Mouse (Mus musculus) monocyte, adult 2 months (primary cell): Measurements from ENCODE around the gene Upk3a.
A peak's percentile ranks its signal among the peaks of the same experiment; 100 is the strongest.
"Not testable (repeated sequence)": the region's sequence is repeated elsewhere in the genome, so short reads cannot be mapped to it uniquely, and the experiment has no call there.

Source experiments
- DNase-seq, 2 experiments: peaks; one replicate each; pipeline ENCODE4 v3.0.0; 2022; ENCODE audit warnings: low spot score in 2 of 2, low read depth in 1 of 2

Upk3a gene

DNA sequence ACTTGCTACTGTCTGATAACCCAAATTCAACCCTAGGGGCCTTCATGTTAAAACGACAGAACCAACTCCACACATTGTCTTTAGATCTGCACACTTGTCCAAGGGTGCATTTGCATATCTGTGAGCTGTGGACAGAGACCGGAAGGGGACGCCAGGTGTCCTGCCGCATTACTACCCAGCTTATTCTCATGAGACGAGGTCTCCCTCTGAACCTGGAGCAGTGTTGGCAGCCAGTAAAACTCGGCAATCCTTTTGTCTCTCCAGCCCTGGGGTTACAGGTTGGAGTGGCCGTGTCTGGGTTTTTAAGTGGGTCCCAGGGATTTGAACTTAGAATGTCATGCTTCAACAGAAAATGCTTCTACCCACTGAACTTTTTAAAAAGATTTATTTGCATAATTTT lies 17.0 kb upstream of the Upk3a start:
- no peak for DNase-seq

DNA sequence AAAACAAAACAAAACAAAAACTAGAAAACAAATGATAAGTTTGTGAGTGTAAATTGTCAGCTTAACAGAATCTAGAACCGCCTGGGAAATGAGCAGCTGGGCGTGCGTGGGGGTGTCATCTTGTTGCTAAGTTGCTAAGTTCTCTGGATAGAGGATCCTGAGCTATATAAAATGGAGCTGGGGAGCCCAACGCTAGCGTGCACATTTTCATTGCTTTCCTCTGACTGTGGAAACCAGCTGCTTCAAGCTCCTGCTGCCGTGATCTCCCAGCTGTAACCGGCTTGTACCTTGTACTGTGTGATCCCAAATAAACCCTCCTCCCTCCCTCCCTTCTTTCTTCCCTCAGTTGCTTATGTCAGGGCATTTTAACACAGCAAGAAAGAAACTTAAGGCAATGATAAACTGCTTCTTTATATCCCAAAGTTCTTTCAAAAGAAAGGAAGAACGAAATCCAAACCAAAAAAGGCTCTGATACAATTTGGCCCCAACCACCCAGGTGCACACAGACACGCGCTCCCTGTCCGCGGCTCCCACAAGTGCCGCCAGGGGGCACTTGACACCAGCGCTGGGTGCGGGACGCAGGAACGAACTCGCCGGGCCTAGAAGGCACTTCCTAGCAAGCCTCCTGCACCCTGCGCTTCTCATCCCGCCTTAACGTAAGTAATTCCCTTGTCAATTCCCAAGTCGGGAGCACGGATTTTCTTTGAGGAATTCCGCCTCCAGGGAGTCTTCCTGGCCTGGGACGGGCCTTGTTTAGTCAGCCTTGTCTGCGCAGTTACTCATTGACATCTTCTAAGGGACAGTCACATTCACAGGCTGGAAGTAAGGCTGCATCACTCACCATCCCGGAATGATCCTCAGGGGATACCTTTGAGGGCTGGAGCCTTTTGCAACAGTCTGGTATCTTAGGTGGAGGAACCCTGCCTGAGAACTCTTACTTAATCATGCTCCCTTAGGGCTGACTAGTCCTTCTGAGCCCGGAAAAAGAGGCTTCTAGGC lies 15.7 kb upstream of the Upk3a start:
- DNase-seq = peak in 1 of 2 experiments; percentile 55

DNA sequence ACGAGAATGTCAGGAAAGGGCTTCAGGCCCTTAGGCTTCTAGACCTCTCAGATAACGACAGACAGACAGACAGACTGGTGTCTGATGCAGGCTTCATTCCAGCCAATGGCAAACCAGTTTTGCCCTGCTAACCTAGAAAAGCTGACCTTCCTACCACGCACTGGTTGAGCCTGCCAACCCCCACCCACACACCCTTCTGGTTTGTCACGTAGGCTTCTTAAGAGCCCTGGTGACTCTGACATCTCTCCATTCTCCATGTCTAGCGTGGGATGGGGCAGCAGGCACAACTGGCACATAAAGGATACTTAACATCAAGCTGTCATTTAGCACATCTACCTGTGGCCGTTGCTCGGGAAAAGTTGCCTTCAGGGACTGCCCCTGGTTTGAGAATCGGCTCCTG lies 7.3 kb upstream of the Upk3a start:
- no peak for DNase-seq

DNA sequence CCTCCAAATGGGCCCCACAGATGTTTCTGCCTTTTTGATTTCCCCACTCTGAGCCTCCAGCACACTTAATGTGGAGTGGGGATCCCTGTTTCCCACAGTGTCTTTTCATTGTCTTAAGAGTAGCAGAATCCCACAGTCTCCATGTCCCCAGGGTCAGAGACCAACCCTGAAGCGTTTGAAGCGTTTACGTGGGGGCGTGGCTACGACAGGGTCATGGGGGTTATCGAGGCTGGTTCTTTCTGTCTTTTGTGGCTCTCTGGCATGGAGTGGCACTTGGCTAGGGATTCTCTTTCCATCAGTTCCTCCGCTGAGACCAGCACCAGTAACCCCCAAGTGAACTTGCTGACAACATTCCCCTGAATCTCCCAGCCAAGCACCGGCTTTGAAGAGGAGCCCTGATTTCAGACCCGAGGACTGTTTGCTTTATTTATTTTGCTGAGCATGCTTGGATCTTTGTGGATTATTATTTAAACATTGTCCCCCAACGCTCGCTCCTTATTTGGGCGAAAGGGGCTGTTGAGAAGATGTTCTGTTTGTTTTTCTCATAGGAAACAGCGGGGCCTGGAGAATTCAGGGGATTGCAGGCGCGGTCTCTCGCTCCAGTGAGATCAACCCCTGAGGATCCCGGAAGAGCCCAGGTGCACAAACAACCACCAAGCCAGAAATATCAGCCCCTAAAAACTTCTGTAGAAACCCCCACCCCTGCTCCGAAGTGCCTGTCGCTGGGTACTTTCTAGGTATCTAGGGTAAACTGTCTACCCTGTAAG lies 4.9 kb upstream of the Upk3a start:
- no peak for DNase-seq

DNA sequence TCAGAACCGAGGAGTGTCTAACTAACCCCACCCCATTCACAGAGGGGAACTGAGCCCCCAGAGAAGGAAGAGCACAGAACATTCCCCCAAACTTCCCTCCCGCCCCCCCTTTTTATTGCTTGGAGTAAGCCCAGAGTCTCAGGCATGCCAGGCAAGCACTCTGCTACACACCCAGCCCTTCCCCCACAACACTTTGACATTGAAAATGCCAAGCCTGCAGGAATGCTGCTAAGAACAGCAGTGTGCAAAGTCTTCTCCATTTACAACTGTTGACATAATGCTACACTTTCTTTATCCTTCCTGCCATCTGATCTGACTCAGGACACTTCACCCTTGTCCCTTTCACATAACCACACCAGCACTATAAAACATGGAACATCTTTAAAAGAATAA lies 4.3 kb upstream of the Upk3a start:
- DNase-seq = no peak

DNA sequence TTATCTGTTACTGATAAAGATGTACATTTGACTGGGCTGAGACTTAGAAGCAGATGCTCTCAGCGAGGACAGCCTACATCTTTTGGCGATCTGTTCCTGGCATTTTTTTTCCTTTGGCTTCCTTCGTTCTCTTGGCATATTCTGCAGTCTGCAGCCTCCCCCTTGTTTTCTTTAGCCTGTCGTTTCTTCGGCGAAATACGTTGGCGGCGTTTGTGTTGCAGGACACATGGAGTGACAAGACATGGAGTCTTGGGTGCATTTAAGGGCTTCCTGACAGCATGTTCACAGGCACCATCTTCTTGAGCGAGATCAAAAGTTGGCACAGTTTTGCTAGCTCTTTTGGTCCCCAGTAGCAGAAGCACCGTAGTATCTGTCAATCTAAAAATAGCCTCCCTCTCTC lies 1.2 kb upstream of the Upk3a start:
- DNase-seq = no peak

DNA sequence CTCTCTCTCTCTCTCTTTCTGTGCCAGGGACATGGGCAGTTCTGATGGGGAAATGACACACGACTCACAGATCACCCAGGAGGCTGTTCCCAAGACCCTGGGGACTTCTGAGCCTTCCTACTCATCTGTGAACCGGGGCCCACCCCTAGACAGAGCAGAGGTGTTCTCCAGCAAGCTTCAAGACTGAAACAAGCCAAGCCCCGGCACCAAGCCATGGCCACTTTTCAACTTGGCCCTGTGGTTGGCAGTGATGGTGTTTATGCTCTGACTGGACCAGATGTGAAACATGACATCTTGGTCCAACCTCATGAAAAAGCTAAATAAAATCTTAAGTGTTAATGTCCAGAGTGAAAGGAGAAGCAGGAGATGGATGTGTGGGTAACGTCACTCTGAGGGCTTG lies 5.3 kb downstream of the Upk3a start:
- no peak for DNase-seq

DNA sequence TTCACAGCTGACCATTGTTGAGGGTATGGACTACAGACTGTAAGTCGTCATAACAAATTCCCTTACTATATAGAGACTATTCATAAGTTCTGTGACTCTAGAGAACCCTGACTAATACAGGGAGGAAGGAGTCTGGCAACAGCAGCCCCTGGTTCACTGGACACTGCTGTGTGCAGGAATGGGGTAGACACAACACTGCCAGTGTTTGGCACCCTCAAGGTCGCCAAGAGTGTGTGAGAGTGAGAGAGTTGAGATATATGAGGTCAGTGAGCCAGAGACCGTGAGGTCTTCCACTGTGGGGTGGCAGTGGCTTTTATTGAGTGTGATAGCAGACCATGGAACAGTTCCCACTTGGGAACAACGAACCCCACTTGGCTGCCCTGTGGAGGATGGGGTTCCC lies 9.3 kb downstream of the Upk3a start:
- DNase-seq = no peak

DNA sequence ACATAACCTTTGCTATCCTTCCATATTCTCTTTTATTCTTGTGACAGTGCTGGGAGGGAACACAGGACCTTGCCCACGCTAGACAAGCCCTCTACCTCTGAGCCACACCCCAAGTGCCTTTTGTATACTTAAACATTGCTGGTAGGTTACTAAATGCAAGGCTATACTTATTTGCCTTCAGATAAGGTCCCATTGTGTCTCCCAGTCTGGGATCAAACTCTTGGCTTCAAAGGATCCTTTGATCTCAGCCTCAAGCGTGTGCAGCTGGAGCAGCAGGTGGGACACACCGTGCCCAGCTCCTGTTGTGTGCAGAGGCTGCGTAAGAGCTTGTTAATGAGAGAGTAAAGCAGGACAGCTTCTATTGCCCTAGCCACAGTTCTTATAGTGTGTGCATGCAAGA lies 10.8 kb downstream of the Upk3a start:
- no peak for DNase-seq

DNA sequence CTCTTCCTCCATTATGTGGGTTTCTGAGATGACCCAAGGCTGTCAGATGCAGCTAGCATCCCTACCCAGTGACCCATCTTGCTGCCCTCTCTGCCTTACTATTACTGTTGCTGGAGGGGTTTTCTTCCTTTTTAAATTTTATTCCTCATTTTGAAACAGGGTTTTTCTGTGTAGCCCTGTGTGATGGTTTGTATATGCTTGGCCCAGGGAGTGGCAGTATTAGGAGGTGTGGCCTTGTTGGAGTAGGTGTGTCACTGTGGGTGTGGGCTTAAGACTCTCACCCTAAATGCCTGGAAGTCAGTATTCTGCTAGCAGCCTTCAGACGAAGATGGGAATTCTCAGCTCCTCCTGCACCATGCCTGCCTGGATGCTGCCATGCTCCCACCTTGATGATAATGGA lies 11.7 kb downstream of the Upk3a start, which contains the start of gene Fam118a:
TSS of gene Fam118a (plus strand) at position 301 of the 400 bp plus-strand sequence.
- DNase-seq = not testable (repeated sequence)

DNA sequence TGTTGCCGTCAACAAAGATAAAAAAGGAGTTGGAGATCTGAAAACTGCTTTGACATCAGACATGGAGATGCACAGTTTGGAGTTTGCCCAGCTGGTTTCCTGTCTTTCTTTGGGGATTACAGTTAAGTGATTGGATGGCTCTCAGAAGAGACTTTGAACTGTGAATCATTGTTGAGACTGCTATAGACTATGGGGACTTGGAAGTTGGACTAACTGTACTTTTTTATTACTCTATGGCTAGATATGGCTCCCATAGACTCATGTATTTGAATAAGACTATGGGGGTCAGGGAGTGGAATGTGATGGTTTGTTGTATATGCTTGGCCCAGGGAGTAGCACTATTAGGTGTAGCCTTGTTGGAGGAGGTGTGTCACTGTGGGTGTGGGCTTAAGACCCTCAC lies 13.7 kb downstream of the Upk3a start:
- DNase-seq = not testable (repeated sequence)

DNA sequence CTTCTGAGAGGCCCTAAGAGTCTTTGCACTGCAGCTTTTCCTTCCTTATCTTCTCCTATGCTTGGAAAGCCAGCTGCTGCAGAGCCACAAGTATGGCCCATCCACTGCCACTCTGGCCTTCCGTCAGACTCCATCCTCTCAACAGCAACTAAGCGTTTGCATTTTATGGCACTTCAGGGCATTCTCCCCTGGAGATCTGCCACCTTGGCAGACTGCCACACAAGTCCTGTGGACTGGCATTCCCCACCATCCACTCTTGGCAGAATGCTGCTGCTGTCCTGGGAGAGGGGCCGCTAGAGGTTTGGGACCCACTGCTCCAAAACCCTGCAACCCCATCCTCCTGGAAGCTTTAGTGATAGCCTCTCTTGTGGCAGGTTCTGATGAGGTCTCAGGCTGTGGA lies 14.9 kb downstream of the Upk3a start:
- DNase-seq = no peak

DNA sequence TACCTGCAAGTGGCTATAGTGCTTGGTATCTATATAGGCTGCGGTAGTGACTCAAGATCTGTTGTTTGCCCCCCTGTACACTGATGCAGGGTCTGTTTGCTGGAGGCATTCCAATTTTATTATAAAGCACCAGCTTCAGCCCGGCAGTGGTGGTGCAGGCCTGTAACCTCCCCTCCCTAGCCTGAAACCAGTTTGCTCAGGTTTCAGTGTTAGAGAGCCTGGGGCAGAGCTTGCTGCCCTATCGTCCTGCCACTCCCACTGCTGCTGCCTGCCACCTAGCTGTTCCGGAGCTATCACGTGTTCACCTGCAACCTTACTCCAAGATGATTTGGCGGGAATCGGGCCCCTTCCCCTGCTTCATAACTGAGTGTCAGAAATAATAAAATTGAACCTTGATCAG lies 17.0 kb downstream of the Upk3a start:
- not testable (repeated sequence) for DNase-seq

DNA sequence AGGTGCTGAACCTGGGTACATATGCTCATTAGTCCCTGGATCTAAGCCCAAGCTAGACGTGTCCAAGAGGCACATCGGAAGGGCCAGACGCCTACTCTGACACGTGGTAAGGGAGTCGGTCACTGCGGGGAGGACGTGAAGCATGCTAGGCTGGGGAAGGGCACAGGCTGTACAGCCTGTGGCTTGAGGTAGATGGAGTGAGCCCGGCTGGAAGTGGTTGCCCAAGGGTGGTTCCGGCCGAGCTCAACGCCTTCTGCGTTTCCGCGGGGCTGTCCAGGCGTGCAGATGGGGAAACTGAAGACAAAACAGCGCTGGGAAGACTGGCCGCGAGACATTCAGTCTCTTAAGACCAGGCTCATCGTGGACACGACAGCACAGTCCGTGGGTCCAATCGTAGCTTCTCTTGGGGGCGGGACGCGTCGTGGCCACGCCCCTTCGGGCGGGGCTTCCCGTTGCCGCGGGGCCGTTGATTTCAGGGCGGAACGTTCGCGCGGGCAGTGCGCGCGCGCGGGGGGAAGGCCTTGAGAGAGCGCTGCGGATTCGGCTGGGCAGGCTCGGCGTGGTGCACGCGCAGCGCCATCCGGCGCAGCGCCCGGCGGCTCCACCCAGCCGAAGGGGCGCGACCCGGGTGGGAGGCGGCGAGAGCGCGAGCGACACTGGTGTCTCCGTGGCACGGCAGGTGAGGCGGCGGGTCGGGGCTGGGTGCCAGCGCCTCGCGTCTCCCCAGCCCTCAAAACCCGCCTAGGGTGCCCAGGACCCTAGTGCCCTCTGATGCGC lies 19.8 kb downstream of the Upk3a start:
- DNase-seq = peak; percentile 92 to 98

DNA sequence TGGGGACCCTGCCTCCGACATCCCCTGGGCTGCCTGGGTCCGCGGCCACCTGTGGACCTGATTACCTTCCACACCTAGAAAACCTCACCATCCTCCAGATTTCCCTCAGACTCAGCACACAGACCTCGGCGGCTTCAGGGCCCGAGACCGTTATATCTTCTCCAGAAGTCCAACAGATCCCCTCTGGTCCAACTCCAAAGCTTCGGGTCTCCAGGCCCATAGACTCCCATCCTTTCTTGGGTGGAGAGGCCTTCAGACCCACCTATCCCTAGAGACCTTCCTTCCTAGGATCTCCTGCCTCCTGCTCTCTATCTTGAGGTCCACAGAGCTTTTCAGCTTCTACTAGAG lies 20.4 kb downstream of the Upk3a start:
- DNase-seq = no peak

DNA sequence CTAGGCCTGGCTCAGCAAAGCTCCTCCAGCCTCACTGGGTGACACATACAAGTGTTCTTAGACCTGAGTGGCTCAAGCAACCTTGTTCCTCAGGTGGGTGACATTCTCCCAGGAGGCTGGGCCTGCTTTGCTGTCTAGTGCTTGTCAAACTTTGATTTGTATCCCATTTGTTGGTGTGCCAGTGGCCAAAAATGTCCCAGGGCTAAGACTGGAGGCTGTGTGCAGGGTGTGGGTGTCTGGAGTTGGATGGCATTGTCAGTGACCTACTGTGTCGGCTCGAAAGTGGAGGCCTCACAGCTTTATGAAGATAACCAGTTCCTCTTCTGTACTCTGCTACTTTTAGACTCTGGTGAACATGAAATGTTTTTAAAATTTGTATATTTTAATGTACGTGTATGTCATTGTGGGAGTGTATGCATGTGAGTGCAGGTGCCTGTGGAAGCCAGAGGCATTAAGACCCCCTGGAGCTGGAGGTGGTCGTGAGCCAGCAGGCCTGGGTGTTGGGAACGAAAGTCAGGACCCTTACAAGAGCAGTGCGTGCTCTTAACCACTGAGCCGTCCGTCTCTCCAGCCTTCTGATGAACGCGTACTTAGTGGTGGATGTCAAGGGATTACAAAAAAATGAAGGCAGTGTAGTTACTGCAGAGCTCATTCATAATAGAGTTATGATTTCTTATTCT lies 24.7 kb downstream of the Upk3a start:
- no peak for DNase-seq

DNA sequence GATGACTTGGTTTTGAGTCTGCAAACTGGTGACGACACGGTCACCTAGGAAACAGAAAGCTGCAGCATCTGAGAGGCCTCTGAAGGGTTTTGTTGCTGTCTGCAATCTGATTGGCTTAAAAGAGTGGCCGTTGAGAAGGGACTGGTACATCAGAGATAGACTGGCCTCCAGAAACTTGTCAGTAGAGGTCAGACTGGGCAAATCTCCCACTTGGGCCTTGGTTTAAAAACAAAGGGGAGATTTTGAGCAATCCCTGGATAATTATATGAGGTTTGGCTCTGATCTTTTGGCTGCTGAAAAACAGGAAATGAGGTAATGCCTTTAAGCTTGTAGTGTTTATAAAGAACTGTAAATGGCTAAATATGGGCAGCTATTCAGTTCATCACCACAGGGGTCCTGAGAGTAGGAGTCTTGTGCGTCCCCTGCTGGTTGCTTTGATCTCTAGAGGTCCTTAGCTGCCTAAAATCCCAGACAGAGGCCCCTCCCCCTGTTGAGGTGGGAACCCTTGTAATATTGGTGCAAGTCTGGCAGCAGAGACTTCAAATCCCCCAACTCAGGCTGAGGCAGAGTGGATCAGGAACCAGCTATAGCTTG lies 25.5 kb downstream of the Upk3a start:
- DNase-seq = peak in 1 of 2 experiments; percentile 22

DNA sequence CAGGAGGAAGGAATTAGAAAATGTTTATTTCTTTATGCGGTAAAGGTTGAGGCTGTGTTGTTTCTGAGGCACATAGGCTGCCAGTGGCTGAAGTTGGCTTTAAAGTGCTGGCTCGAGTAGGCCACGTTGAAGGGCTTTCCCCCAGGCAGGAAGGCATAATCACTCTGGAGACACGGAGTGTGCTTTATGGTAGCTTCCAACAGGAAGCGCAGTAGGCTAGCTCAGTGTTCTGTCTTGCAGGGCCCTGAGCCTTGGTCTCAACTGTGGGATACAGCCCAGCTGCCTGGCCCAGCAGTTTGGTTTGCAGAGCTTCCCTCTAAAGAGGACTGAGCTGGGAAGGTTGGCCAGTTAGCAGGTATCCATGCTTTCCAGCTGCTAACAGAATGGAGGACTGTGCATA lies 26.2 kb downstream of the Upk3a start:
- no peak for DNase-seq

DNA sequence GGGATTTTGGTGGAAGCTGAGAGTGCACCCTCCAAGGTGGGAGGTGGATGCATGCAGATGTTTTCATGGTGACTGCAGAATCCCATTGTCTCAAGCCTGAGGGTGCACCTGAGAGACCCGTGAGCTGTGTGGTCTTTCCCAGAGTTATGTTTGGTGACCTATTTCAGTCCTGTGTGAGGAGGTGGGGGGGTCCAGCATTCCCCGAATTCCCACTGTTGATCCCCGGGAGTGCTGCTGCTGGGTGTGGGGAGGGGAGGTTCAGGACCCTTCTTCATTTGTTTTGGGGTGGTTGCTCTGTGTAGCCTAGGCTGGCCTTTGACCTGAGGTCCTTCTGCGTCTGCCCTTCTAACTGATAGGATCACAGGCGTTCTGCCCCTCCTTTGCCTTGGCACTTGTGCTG lies 26.8 kb downstream of the Upk3a start:
- DNase-seq = no peak

DNA sequence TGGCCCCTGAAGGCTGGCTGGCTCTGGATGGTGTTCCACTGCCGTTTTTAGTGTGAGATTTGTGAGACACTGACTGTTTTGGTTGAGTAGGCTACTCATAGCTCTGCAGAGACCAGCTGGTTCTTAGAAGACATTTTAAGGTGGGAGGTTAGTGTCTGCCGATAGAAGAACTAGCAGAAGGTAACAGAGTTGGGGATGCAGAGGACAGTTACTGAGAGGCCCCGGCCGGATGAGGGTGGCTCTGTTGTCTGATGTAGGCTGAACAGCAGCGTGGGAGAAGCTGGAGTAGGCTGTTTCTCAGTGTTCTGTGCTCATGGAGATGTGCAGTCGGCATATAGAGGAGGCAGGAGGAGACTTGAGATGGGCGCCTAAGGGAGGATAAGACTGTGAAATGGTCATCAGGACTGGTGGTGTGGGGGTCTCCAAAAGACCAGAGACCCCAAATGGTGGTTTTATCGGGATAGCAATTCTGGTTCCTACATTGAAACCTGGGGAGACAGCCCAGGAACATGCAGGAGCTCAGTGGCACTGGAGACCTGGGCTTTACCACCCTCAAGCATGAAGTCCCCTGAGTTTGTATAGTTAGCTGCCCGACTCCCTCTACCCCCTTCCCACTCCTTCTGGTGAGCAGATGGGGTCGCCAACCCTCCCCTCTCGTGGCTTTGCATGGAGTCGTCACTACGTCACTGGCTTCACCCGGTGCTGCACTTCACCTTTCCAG lies 29.4 kb downstream of the Upk3a start:
- no peak for DNase-seq
